Mouse (Mus musculus) liver, embryonic 13.5 days (tissue): Measurements from ENCODE around the gene Chn2. TPM values are rescaled to one million over a fixed set of nuclear protein-coding genes. Genes with fewer than 3 reads are reported as not detected.

Experiments used
- ATAC-seq: fragments of 200-750 bp; cut with Nextera tagmentation; 2 replicates; pipeline ENCODE4 v1.8.0; 2017; ENCODE audit warnings: low read depth, mild to moderate bottlenecking, moderate number of reproducible peaks, moderate library complexity
- DNase-seq: peaks from one replicate; pipeline ENCODE4 v3.0.0; 2022
- H3K27ac ChIP-seq: fragments of 300-500 bp; sonication (generic); 2 replicates; pipeline ENCODE4 v1.5.1; 2015; ENCODE audit warnings: moderate library complexity, mild to moderate bottlenecking, inconsistent platforms
- H3K27me3 ChIP-seq: fragments of 300-500 bp; sonication (generic); 2 replicates; pipeline ENCODE4 v1.6.1; 2015; ENCODE audit warnings: mild to moderate bottlenecking, inconsistent platforms
- H3K36me3 ChIP-seq: fragments of 300-500 bp; sonication (generic); 2 replicates; pipeline ENCODE4 v1.6.1; 2015; ENCODE audit warnings: mild to moderate bottlenecking, inconsistent platforms
- H3K4me1 ChIP-seq: fragments of 300-500 bp; sonication (generic); replicated peaks from 2 replicates; pipeline ENCODE4 v1.6.1; 2015; ENCODE audit warnings: inconsistent platforms
- H3K4me2 ChIP-seq: fragments of 300-500 bp; sonication (generic); 2 replicates; pipeline ENCODE4 v1.6.1; 2015; ENCODE audit warnings: inconsistent platforms, mild to moderate bottlenecking, moderate library complexity
- H3K4me3 ChIP-seq: fragments of 300-500 bp; sonication (generic); replicated peaks from 2 replicates; pipeline ENCODE4 v1.5.1; 2015; ENCODE audit warnings: mild to moderate bottlenecking, inconsistent platforms
- H3K9ac ChIP-seq: fragments of 300-500 bp; sonication (generic); 2 replicates; pipeline ENCODE4 v1.6.1; 2015; ENCODE audit warnings: mild to moderate bottlenecking, inconsistent platforms
- H3K9me3 ChIP-seq: fragments of 300-500 bp; sonication (generic); replicated peaks from 2 replicates; pipeline ENCODE4 v1.6.1; 2016; ENCODE audit warnings: inconsistent platforms
- WGBS: fragments of 180-500 bp; shearing (Covaris S2); methylation state at CpG from one replicate; pipeline ENCODE4 v1.1.7; 2015; ENCODE audit not compliant: insufficient replicate concordance; 5-methylcytosine and 5-hydroxymethylcytosine counted together
- polyA plus RNA-seq: library from polyadenylated mRNA; unstranded; fragments of >200 nt; fragmentation: Nextera tagmentation; extraction: Ambion mirVana; gene quantifications from 2 replicates; pipeline ENCODE4 v1.2.1, GENCODE M21; 2015

The Chn2 gene
- polyA plus RNA-seq, 1 experiment from 2014 or later: 3.3 TPM

- no peak for DNase-seq
- no peaks in the 10 kb centered on the region for H3K4me1 ChIP-seq
- no peak for ATAC-seq
- no peak overlapping the region for H3K27ac ChIP-seq
- no peaks in the 10 kb centered on the region for H3K36me3 ChIP-seq
- H3K27me3 ChIP-seq: no peaks in the 10 kb centered on the region
- H3K9me3 ChIP-seq: no peaks in the 10 kb centered on the region
- 48% methylated on average over 5 of the region's 5 CpGs for WGBS
- H3K4me2 ChIP-seq: no peak overlapping the region
- H3K4me3 ChIP-seq: no peak overlapping the region
- no peak overlapping the region for H3K9ac ChIP-seq
Observed at GRCm38 (mm10) chr6:54076625-54077024, 37.3 kb downstream of the Chn2 start.

- ATAC-seq: no peak
Observed at GRCm38 (mm10) chr6:54078269-54078668, 38.9 kb downstream of the Chn2 start.

GRCm38 (mm10) chr6:54079881-54080280, 40.5 kb downstream of the Chn2 start:
- no peak overlapping the region for H3K4me3 ChIP-seq
- no peak overlapping the region for H3K4me2 ChIP-seq
- no peaks in the 10 kb centered on the region for H3K9me3 ChIP-seq
- H3K27ac ChIP-seq: no peak overlapping the region
- H3K27me3 ChIP-seq: no peaks in the 10 kb centered on the region
- H3K36me3 ChIP-seq: no peaks in the 10 kb centered on the region
- no peaks in the 10 kb centered on the region for H3K4me1 ChIP-seq
- ATAC-seq (no peak), DNase-seq (no peak)
- WGBS: 61% methylated on average over 2 of the region's 2 CpGs
- no peak overlapping the region for H3K9ac ChIP-seq

More at GRCm38 (mm10) chr6:54078269-54078668, 38.9 kb downstream of the Chn2 start:
- H3K4me3 ChIP-seq: no peak overlapping the region
- no peaks in the 10 kb centered on the region for H3K27me3 ChIP-seq
- no peaks in the 10 kb centered on the region for H3K9me3 ChIP-seq
- no peak overlapping the region for H3K9ac ChIP-seq
- no peak for DNase-seq
- no peak overlapping the region for H3K4me2 ChIP-seq
- no peaks in the 10 kb centered on the region for H3K36me3 ChIP-seq
- H3K4me1 ChIP-seq: no peaks in the 10 kb centered on the region
- no peak overlapping the region for H3K27ac ChIP-seq
- WGBS: 15% methylated on average over 2 of the region's 2 CpGs

GRCm38 (mm10) chr6:54080518-54081285, 41.3 kb downstream of the Chn2 start:
- H3K4me3 ChIP-seq: no peak overlapping the region
- ATAC-seq (no peak), DNase-seq (no peak)
- no peak overlapping the region for H3K9ac ChIP-seq
- no peak overlapping the region for H3K27ac ChIP-seq
- 78% methylated on average over 15 of the region's 15 CpGs for WGBS
- H3K36me3 ChIP-seq: no peaks in the 10 kb centered on the region
- no peaks in the 10 kb centered on the region for H3K9me3 ChIP-seq
- no peaks in the 10 kb centered on the region for H3K4me1 ChIP-seq
- H3K27me3 ChIP-seq: no peaks in the 10 kb centered on the region
- H3K4me2 ChIP-seq: no peak overlapping the region

- Histone ChIP-seq H3K36me3 (no peaks in the 10 kb centered on the region), H3K4me3 (no peak overlapping the region), H3K9ac (no peak overlapping the region), H3K4me2 (no peak overlapping the region), H3K4me1 (no peaks in the 10 kb centered on the region), H3K27ac (no peak overlapping the region), H3K9me3 (no peaks in the 10 kb centered on the region), H3K27me3 (no peaks in the 10 kb centered on the region)
- DNase-seq (no peak), ATAC-seq (no peak)
- WGBS: 59% methylated on average over 2 of the region's 2 CpGs
Observed at GRCm38 (mm10) chr6:54082576-54082975, 43.2 kb downstream of the Chn2 start.

GRCm38 (mm10) chr6:54084046-54084445, 44.7 kb downstream of the Chn2 start:
- H3K4me1 ChIP-seq: no peaks in the 10 kb centered on the region
- ATAC-seq: no peak
- no peak overlapping the region for H3K4me2 ChIP-seq
- 77% methylated on average over 6 of the region's 6 CpGs for WGBS
- H3K9me3 ChIP-seq: no peaks in the 10 kb centered on the region
- H3K9ac ChIP-seq: no peak overlapping the region
- no peak overlapping the region for H3K27ac ChIP-seq
- H3K27me3 ChIP-seq: no peaks in the 10 kb centered on the region
- H3K4me3 ChIP-seq: no peak overlapping the region
- DNase-seq: no peak
- no peaks in the 10 kb centered on the region for H3K36me3 ChIP-seq

GRCm38 (mm10) chr6:54085009-54085408, 45.7 kb downstream of the Chn2 start:
- no peak overlapping the region for H3K9ac ChIP-seq
- H3K4me3 ChIP-seq: no peak overlapping the region
- no peak overlapping the region for H3K4me2 ChIP-seq
- H3K36me3 ChIP-seq: no peaks in the 10 kb centered on the region
- H3K27ac ChIP-seq: no peak overlapping the region
- no peaks in the 10 kb centered on the region for H3K27me3 ChIP-seq
- no peaks in the 10 kb centered on the region for H3K9me3 ChIP-seq
- no peaks in the 10 kb centered on the region for H3K4me1 ChIP-seq
- DNase-seq (no peak), ATAC-seq (no peak)
- 71% methylated on average over 9 of the region's 9 CpGs for WGBS

GRCm38 (mm10) chr6:54088168-54088567, 48.8 kb downstream of the Chn2 start:
- DNase-seq (no peak), ATAC-seq (no peak)
- H3K4me3 ChIP-seq: no peak overlapping the region
- H3K9me3 ChIP-seq: no peaks in the 10 kb centered on the region
- no peak overlapping the region for H3K4me2 ChIP-seq
- no peak overlapping the region for H3K27ac ChIP-seq
- no peak overlapping the region for H3K9ac ChIP-seq
- 47% methylated on average over 4 of the region's 4 CpGs for WGBS
- H3K36me3 ChIP-seq: no peaks in the 10 kb centered on the region
- no peaks in the 10 kb centered on the region for H3K4me1 ChIP-seq
- no peaks in the 10 kb centered on the region for H3K27me3 ChIP-seq

- H3K4me1 ChIP-seq: no peaks in the 10 kb centered on the region
- DNase-seq: no peak
- no peaks in the 10 kb centered on the region for H3K9me3 ChIP-seq
- ATAC-seq: no peak
- H3K9ac ChIP-seq: no peak overlapping the region
- H3K4me3 ChIP-seq: no peak overlapping the region
- H3K4me2 ChIP-seq: no peak overlapping the region
- no peaks in the 10 kb centered on the region for H3K27me3 ChIP-seq
- WGBS: 19% methylated on average over 3 of the region's 3 CpGs
- H3K27ac ChIP-seq: no peak overlapping the region
- no peaks in the 10 kb centered on the region for H3K36me3 ChIP-seq
Observed at GRCm38 (mm10) chr6:54090822-54091221, 51.5 kb downstream of the Chn2 start.

- H3K36me3 ChIP-seq: no peaks in the 10 kb centered on the region
- no peak for DNase-seq
- no peak overlapping the region for H3K4me3 ChIP-seq
- H3K27me3 ChIP-seq: no peaks in the 10 kb centered on the region
- H3K27ac ChIP-seq: no peak overlapping the region
- no peak overlapping the region for H3K4me2 ChIP-seq
- no peak overlapping the region for H3K9ac ChIP-seq
- H3K4me1 ChIP-seq: no peaks in the 10 kb centered on the region
- 60% methylated on average over 3 of the region's 3 CpGs for WGBS
- no peaks in the 10 kb centered on the region for H3K9me3 ChIP-seq
- no peak for ATAC-seq
Observed at GRCm38 (mm10) chr6:54092920-54093319, 53.6 kb downstream of the Chn2 start.

- Histone ChIP-seq H3K9me3 (no peaks in the 10 kb centered on the region), H3K27ac (no peak overlapping the region), H3K9ac (no peak overlapping the region), H3K27me3 (no peaks in the 10 kb centered on the region), H3K4me2 (no peak overlapping the region), H3K4me1 (no peaks in the 10 kb centered on the region), H3K4me3 (no peak overlapping the region), H3K36me3 (no peaks in the 10 kb centered on the region)
- no peak for DNase-seq
- no peak for ATAC-seq
- 48% methylated on average over 6 of the region's 6 CpGs for WGBS
Observed at GRCm38 (mm10) chr6:54096147-54096761, 56.9 kb downstream of the Chn2 start.

- Histone ChIP-seq H3K36me3 (no peaks in the 10 kb centered on the region), H3K4me3 (no peak overlapping the region), H3K9ac (no peak overlapping the region), H3K4me1 (no peaks in the 10 kb centered on the region), H3K27ac (no peak overlapping the region), H3K9me3 (no peaks in the 10 kb centered on the region), H3K27me3 (no peaks in the 10 kb centered on the region), H3K4me2 (no peak overlapping the region)
- WGBS: 55% methylated on average over 7 of the region's 7 CpGs
- DNase-seq (no peak), ATAC-seq (no peak)
Observed at GRCm38 (mm10) chr6:54096836-54097235, 57.5 kb downstream of the Chn2 start.
